Mouse (Mus musculus): Measurements from ENCODE around the gene Esrrg.

GRCm38 (mm10) chr1:187767355-187767754 is 158.8 kb downstream of the Esrrg start:
- TF ChIP-seq CTCF (conservative IDR thresholded peaks at IDR 0.05; ENCODE audit: low read length) = no peak
- TF ChIP-seq POU5F1 (IDR thresholded peaks at IDR 0.05; ENCODE audit: borderline replicate concordance, low read length) = no peak

Measured in E14TG2a.4 (cell line).